Mouse (Mus musculus): Measurements from ENCODE around the gene Gm29427. TPM values are rescaled to one million over a fixed set of nuclear protein-coding genes. Genes with fewer than 3 reads are reported as not detected.

Gm29427 gene
- polyA plus RNA-seq, 1 experiment from 2014 or later, result not detected

- WGBS, result 56% methylated on average over 1 of the region's 1 CpGs
- Histone ChIP-seq H3K36me3 (ENCODE audit: control insufficient read depth, insufficient read depth, low read length) (peaks cover 2% of the 10 kb centered on the region), H3K9ac (ENCODE audit: low read length) (no peak overlapping the region), H3K4me3 (ENCODE audit: low read length) (no peak overlapping the region), H3K4me1 (replicated peaks; ENCODE audit: control insufficient read depth, insufficient read depth, low read length) (peaks cover 13% of the 10 kb centered on the region), H3K9me3 (ENCODE audit: control insufficient read depth, low read length) (no peaks in the 10 kb centered on the region), H3K27ac (ENCODE audit: low read length) (no peak overlapping the region), H3K27me3 (ENCODE audit: control insufficient read depth, insufficient read depth, low read depth, low read length) (no peaks in the 10 kb centered on the region), H3K4me2 (ENCODE audit: low read depth, low read length) (no peak overlapping the region)
- ATAC-seq (ENCODE audit: low read depth), result no peak
These were observed 28.2 kb upstream of the Gm29427 start for GRCm38 (mm10) chr1:130743775-130744174.

DNA sequence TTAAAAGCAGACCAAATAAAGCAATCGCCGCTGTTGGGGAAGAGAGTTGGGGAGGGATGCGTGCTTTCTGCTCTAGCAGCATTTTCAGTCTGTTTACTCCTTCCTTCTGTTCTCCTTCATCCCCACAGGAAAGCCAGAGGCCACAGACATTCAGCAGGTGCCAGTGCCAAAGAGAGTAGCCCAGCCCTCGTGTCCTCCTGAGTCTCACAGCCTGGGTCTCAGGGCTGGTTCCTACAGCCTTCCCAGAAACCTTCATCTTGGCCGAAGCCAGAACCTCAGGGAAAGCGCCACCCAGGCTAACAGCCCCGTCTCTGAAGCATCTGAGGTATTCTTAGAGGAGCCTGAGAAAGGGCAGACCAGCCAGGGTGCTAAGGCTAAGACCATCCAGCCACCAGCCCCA lies 26.6 kb upstream of the Gm29427 start:
- H3K4me3 ChIP-seq (ENCODE audit: low read length), result no peak overlapping the region
- H3K36me3 ChIP-seq (ENCODE audit: control insufficient read depth, insufficient read depth, low read length), result peaks cover 2% of the 10 kb centered on the region
- no peak overlapping the region for H3K27ac ChIP-seq (ENCODE audit: low read length)
- H3K4me2 ChIP-seq (ENCODE audit: low read depth, low read length), result no peak overlapping the region
- H3K9ac ChIP-seq (ENCODE audit: low read length), result no peak overlapping the region
- no peaks in the 10 kb centered on the region for H3K27me3 ChIP-seq (ENCODE audit: control insufficient read depth, insufficient read depth, low read depth, low read length)
- no peak for ATAC-seq (ENCODE audit: low read depth)
- H3K9me3 ChIP-seq (ENCODE audit: control insufficient read depth, low read length), result no peaks in the 10 kb centered on the region
- H3K4me1 ChIP-seq (replicated peaks; ENCODE audit: control insufficient read depth, insufficient read depth, low read length), result peaks cover 13% of the 10 kb centered on the region
- WGBS, result 86% methylated on average over 7 of the region's 7 CpGs

DNA sequence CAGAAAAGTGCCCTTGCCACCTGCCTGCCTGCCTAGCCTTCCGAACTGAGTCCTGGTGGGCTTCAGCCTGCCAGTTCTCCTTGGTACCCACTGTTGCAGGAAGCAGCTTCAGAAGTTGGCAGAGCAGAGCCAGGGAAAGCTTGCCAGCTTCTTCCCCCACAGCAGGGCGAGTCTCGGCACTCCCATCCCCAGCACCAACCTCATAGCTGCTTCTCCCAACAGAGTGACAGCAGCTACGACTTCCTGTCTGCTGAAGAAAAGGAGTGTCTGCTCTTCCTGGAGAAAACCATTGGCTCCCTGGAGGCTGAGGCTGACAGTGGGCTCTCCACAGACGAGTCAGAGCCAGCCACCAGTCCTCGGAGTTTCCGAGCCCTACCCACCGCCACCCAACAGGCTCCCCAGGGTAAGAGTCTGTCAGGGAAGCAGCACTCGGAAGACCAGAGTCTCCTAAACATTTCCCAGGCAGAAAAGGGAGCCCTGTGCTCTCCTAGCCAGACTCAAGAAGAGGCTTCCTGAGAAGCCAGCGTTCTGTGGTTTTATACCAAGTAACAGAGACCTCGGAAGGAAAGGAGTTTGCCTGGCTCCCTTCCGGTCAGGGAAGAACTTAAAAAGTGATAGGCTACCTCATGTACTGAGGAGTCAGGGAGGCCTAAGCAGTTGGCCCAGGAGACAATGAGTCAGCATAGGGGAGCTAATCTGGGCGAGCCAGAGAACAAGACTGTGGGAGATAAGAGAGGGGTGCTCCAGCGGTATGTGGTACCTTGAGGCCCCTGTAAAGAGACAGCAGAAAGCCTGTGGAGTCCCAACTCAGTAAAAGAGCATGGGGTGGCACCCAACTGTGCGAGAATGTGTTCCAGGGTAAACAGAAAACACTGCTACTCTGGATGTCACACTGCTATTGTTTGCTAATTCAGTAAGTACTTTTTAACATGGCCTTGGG lies 25.5 kb upstream of the Gm29427 start:
- 0 out of 2 replicates have a peak overlapping the region, but pooled peaks have one; percentile 33 for H3K9ac ChIP-seq (ENCODE audit: low read length)
- peak overlapping the region; percentile 21 for H3K27ac ChIP-seq (ENCODE audit: low read length)
- 45% methylated on average over 15 of the region's 15 CpGs for WGBS
- no peak overlapping the region for H3K4me3 ChIP-seq (ENCODE audit: low read length)
- peak; percentile 32 for ATAC-seq (ENCODE audit: low read depth)
- H3K27me3 ChIP-seq (ENCODE audit: control insufficient read depth, insufficient read depth, low read depth, low read length), result no peaks in the 10 kb centered on the region
- H3K4me2 ChIP-seq (ENCODE audit: low read depth, low read length), result 0 out of 2 replicates have a peak overlapping the region, but pooled peaks have one; percentile 14
- peaks cover 2% of the 10 kb centered on the region for H3K36me3 ChIP-seq (ENCODE audit: control insufficient read depth, insufficient read depth, low read length)
- peaks cover 13% of the 10 kb centered on the region for H3K4me1 ChIP-seq (replicated peaks; ENCODE audit: control insufficient read depth, insufficient read depth, low read length)
- H3K9me3 ChIP-seq (ENCODE audit: control insufficient read depth, low read length), result no peaks in the 10 kb centered on the region

DNA sequence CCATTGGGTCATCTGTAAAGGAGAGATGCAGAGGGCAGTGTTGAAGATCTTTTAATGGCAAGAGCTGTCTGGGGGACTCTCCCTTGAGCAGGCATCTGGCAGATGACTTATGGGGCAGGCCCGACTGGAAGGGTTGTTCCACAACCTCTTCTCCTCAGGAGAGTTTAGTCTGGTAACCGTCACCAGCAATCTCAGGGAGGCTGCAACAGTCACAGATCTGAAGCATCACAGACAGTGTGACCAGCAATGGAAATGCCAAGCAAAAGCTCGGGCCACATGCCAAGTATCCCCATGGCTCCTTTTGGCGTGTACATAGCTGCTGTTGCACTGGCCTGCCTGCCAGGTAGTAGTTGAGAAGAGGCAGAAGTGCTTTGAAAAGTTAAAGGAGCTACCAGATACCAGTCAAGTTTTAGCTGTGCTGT lies 24.6 kb upstream of the Gm29427 start:
- Histone ChIP-seq H3K4me2 (ENCODE audit: low read depth, low read length) (no peak overlapping the region), H3K9ac (ENCODE audit: low read length) (no peak overlapping the region), H3K27ac (ENCODE audit: low read length) (peak overlapping the region; percentile 21), H3K27me3 (ENCODE audit: control insufficient read depth, insufficient read depth, low read depth, low read length) (no peaks in the 10 kb centered on the region), H3K4me1 (replicated peaks; ENCODE audit: control insufficient read depth, insufficient read depth, low read length) (peaks cover 14% of the 10 kb centered on the region), H3K36me3 (ENCODE audit: control insufficient read depth, insufficient read depth, low read length) (peaks cover 2% of the 10 kb centered on the region), H3K4me3 (ENCODE audit: low read length) (no peak overlapping the region), H3K9me3 (ENCODE audit: control insufficient read depth, low read length) (no peaks in the 10 kb centered on the region)
- 57% methylated on average over 4 of the region's 4 CpGs for WGBS
- 0 out of 2 replicates have a peak, but pooled peaks have one; percentile 28 for ATAC-seq (ENCODE audit: low read depth)

DNA sequence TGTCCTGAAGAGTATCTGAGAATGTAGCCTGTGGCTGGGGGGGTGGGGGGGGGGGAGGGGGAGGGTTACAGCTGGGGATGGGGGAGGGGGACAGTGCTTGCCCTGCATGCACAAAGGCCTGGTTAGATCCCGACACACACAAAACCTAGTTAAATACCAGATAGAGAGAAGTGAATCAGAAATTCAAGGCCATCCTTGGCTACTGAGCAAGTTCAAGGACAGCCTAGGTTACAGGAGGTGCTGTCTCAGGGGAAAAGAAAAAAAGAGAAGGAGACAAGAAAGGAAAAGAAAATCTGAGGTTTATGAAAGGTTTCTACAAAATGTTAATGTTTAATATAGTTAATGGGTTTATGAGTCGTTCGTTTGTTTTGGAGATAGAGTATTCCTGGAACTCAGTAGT lies 24.0 kb upstream of the Gm29427 start:
- Histone ChIP-seq H3K9me3 (ENCODE audit: control insufficient read depth, low read length) (no peaks in the 10 kb centered on the region), H3K36me3 (ENCODE audit: control insufficient read depth, insufficient read depth, low read length) (peaks cover 2% of the 10 kb centered on the region), H3K9ac (ENCODE audit: low read length) (no peak overlapping the region), H3K4me2 (ENCODE audit: low read depth, low read length) (no peak overlapping the region), H3K4me1 (replicated peaks; ENCODE audit: control insufficient read depth, insufficient read depth, low read length) (peaks cover 20% of the 10 kb centered on the region), H3K4me3 (ENCODE audit: low read length) (no peak overlapping the region), H3K27me3 (ENCODE audit: control insufficient read depth, insufficient read depth, low read depth, low read length) (no peaks in the 10 kb centered on the region), H3K27ac (ENCODE audit: low read length) (no peak overlapping the region)
- WGBS, result 66% methylated on average over 3 of the region's 3 CpGs
- no peak for ATAC-seq (ENCODE audit: low read depth)

GRCm38 (mm10) chr1:130738551-130739106 lies 23.0 kb upstream of the Gm29427 start:
- WGBS, result 73% methylated on average over 3 of the region's 3 CpGs

DNA sequence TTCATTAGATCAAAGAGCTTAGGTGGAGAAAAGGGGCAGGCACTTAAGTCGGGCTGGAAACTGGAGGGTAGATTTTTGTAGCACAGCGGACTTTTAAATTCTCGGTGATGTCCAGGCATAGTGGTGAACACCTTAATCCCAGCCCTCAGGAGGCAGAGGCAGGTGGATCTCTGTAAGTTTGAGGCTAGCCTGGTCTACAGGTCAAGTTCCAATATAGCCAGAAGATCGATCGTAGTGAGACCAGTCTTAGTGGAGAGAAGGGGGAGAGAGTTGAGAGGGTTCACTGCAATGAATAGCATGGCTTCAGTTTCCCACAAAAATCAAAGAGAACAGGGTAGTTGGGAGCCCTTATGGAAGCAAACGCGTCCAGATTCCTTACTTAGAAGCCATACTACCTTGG lies 22.3 kb upstream of the Gm29427 start:
- no peak for ATAC-seq (ENCODE audit: low read depth)
- 86% methylated on average over 7 of the region's 7 CpGs for WGBS
- Histone ChIP-seq H3K4me2 (ENCODE audit: low read depth, low read length) (no peak overlapping the region), H3K4me1 (replicated peaks; ENCODE audit: control insufficient read depth, insufficient read depth, low read length) (peaks cover 22% of the 10 kb centered on the region), H3K27me3 (ENCODE audit: control insufficient read depth, insufficient read depth, low read depth, low read length) (no peaks in the 10 kb centered on the region), H3K27ac (ENCODE audit: low read length) (no peak overlapping the region), H3K4me3 (ENCODE audit: low read length) (no peak overlapping the region), H3K36me3 (ENCODE audit: control insufficient read depth, insufficient read depth, low read length) (no peaks in the 10 kb centered on the region; the same call in 1 of the 2 replicates), H3K9ac (ENCODE audit: low read length) (no peak overlapping the region), H3K9me3 (ENCODE audit: control insufficient read depth, low read length) (no peaks in the 10 kb centered on the region)

More at GRCm38 (mm10) chr1:130738551-130739106, 23.0 kb upstream of the Gm29427 start:
- H3K4me2 ChIP-seq (ENCODE audit: low read depth, low read length), result no peak overlapping the region
- H3K4me3 ChIP-seq (ENCODE audit: low read length), result no peak overlapping the region
- no peak overlapping the region for H3K9ac ChIP-seq (ENCODE audit: low read length)
- ATAC-seq (ENCODE audit: low read depth), result no peak
- H3K27ac ChIP-seq (ENCODE audit: low read length), result no peak overlapping the region
- no peaks in the 10 kb centered on the region for H3K27me3 ChIP-seq (ENCODE audit: control insufficient read depth, insufficient read depth, low read depth, low read length)
- no peaks in the 10 kb centered on the region for H3K9me3 ChIP-seq (ENCODE audit: control insufficient read depth, low read length)
- peaks cover 22% of the 10 kb centered on the region for H3K4me1 ChIP-seq (replicated peaks; ENCODE audit: control insufficient read depth, insufficient read depth, low read length)
- H3K36me3 ChIP-seq (ENCODE audit: control insufficient read depth, insufficient read depth, low read length), result no peaks in the 10 kb centered on the region; the same call in none of the 2 replicates

GRCm38 (mm10) chr1:130737411-130737881 lies 21.8 kb upstream of the Gm29427 start:
- no peak overlapping the region for H3K27ac ChIP-seq (ENCODE audit: low read length)
- 42% methylated on average over 11 of the region's 11 CpGs for WGBS
- H3K4me2 ChIP-seq (ENCODE audit: low read depth, low read length), result no peak overlapping the region
- H3K36me3 ChIP-seq (ENCODE audit: control insufficient read depth, insufficient read depth, low read length), result no peaks in the 10 kb centered on the region
- no peaks in the 10 kb centered on the region for H3K9me3 ChIP-seq (ENCODE audit: control insufficient read depth, low read length)
- ATAC-seq (ENCODE audit: low read depth), result no peak
- H3K4me1 ChIP-seq (replicated peaks; ENCODE audit: control insufficient read depth, insufficient read depth, low read length), result peaks cover 22% of the 10 kb centered on the region
- no peaks in the 10 kb centered on the region for H3K27me3 ChIP-seq (ENCODE audit: control insufficient read depth, insufficient read depth, low read depth, low read length)
- no peak overlapping the region for H3K9ac ChIP-seq (ENCODE audit: low read length)
- no peak overlapping the region for H3K4me3 ChIP-seq (ENCODE audit: low read length)

GRCm38 (mm10) chr1:130734852-130735251 lies 19.3 kb upstream of the Gm29427 start:
- Histone ChIP-seq H3K4me2 (ENCODE audit: low read depth, low read length) (peak overlapping the region; percentile 39), H3K27me3 (ENCODE audit: control insufficient read depth, insufficient read depth, low read depth, low read length) (no peaks in the 10 kb centered on the region), H3K36me3 (ENCODE audit: control insufficient read depth, insufficient read depth, low read length) (no peaks in the 10 kb centered on the region), H3K9ac (ENCODE audit: low read length) (peak overlapping the region; percentile 36), H3K4me1 (replicated peaks; ENCODE audit: control insufficient read depth, insufficient read depth, low read length) (peaks cover 22% of the 10 kb centered on the region), H3K4me3 (ENCODE audit: low read length) (peak overlapping the region; percentile 27), H3K27ac (ENCODE audit: low read length) (peak overlapping the region; percentile 96), H3K9me3 (ENCODE audit: control insufficient read depth, low read length) (no peaks in the 10 kb centered on the region)
- ATAC-seq (ENCODE audit: low read depth), result no peak
- 18% methylated on average over 8 of the region's 8 CpGs for WGBS

Data from lung, embryonic 16.5 days (tissue).